Mouse (Mus musculus) testis, adult 2 months (tissue): ENCODE data around the gene Gm11011. TPM values are rescaled to one million over a fixed set of nuclear protein-coding genes. Genes with fewer than 3 reads are reported as not detected.
A peak's percentile ranks its signal among the peaks of the same experiment; 100 is the strongest.
"Not testable (repeated sequence)": the region's sequence is repeated elsewhere in the genome, so short reads cannot be mapped to it uniquely, and the experiment has no call there.

ENCODE experiments used
- H3K27ac ChIP-seq: fragments of 200-500 bp; 2 replicates; pipeline ENCODE4 v1.5.1; 2012; ENCODE audit warnings: low read depth, low read length; ENCODE audit not compliant: control insufficient read depth, insufficient read depth
- H3K27me3 ChIP-seq: fragments of 200-500 bp; 2 replicates; pipeline ENCODE4 v1.6.1; 2012; ENCODE audit warnings: mild to moderate bottlenecking, low read length, moderate library complexity; ENCODE audit not compliant: control insufficient read depth, insufficient read depth
- H3K36me3 ChIP-seq: fragments of 200-500 bp; 2 replicates; pipeline ENCODE4 v1.6.1; 2012; ENCODE audit warnings: mild to moderate bottlenecking, low read length; ENCODE audit not compliant: control insufficient read depth, insufficient read depth
- H3K4me1 ChIP-seq: fragments of 200-500 bp; 2 replicates; pipeline ENCODE4 v1.6.1; 2012; ENCODE audit warnings: low read length; ENCODE audit not compliant: control insufficient read depth, insufficient read depth
- H3K4me3 ChIP-seq: fragments of 200-500 bp; 2 replicates; pipeline ENCODE4 v1.5.1; 2012; ENCODE audit warnings: low read depth, mild to moderate bottlenecking, low read length, moderate library complexity, mixed read lengths; ENCODE audit not compliant: control insufficient read depth
- CTCF ChIP-seq: fragments of 200-500 bp; IDR thresholded peaks from 2 replicates; pipeline ENCODE4 v1.5.1; 2012; ENCODE audit warnings: low read depth, mild to moderate bottlenecking, inconsistent platforms, low read length, moderate library complexity; ENCODE audit not compliant: control insufficient read depth, insufficient read depth, insufficient replicate concordance
- POLR2A ChIP-seq: fragments of 200-500 bp; IDR thresholded peaks from 2 replicates; pipeline ENCODE4 v1.6.1; 2012; ENCODE audit warnings: low read depth, mild to moderate bottlenecking, inconsistent platforms, low read length, moderate library complexity; ENCODE audit not compliant: control insufficient read depth
- polyA plus RNA-seq: library from polyadenylated mRNA; depleted of rRNA; stranded (reverse); fragments of >200 nt; gene quantifications from 2 replicates; pipeline ENCODE4 v1.2.3, GENCODE M21; 2012; rRNA removed

Gene Gm11011
- not detected in 2 replicates for polyA plus RNA-seq

GRCm38 (mm10) chr2:169587645-169588044 is at the start of gene Gm11011:
Gm11011 (minus strand) TSS chr2:169587745.
- not testable (repeated sequence) for H3K27ac ChIP-seq, H3K27me3 ChIP-seq, H3K4me3 ChIP-seq, H3K4me1 ChIP-seq, H3K36me3 ChIP-seq

DNA sequence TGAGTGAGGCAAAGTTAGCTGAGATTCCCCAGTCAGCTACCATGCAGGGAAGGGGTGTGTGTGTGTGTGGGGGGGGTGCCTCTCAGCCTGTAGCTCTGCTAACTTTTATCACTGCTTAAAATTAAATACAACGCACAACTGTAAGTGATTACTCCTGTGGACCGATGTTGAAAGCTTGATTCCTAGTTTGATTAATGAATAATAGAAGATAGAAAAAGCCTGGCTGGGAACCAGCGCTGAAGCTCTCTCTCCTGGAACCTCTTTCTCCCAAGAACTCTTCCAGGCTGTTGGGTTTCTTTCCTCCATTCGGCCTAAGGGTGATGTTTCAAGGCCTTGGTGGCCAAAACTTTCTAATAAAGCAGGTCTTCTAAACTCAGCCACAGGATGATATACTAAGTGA is 48.9 kb upstream of the Gm11011 start:
- Histone ChIP-seq H3K4me1 (peaks cover 6% of the 10 kb centered on the region; the same call in 1 of the 2 replicates), H3K27ac (peak overlapping the region; percentile 78)

DNA sequence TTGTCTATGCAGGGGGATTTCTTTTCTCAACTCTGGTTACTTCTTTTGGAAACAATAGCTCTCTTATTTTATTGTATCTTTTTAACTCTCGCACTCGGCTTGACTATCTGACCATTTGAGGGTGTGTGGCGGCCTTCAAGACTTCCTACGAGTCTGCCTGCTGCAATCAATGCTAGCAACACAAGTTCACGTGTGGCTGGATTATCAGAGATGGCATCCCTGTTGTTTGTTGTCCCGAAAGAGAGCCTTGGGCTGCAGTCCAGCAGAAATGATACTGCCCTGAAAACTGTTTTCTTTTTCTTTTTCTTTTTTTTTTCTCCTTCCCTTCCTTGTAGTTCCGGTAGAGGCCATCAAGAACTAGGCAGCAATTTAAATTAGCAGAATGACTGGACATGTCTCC is 47.9 kb upstream of the Gm11011 start:
- Histone ChIP-seq H3K27ac (peak overlapping the region; percentile 91), H3K4me3 (no peak overlapping the region), H3K4me1 (peaks cover 4% of the 10 kb centered on the region; the same call in 1 of the 2 replicates), H3K27me3 (no peaks in the 10 kb centered on the region), H3K36me3 (no peaks in the 10 kb centered on the region)
- TF ChIP-seq CTCF (no peak), POLR2A (no peak)

More for the DNA sequence above, 48.9 kb upstream of the Gm11011 start:
- Histone ChIP-seq H3K4me3 (no peak overlapping the region), H3K36me3 (no peaks in the 10 kb centered on the region), H3K27me3 (no peaks in the 10 kb centered on the region)
- TF ChIP-seq CTCF (no peak), POLR2A (no peak)

DNA sequence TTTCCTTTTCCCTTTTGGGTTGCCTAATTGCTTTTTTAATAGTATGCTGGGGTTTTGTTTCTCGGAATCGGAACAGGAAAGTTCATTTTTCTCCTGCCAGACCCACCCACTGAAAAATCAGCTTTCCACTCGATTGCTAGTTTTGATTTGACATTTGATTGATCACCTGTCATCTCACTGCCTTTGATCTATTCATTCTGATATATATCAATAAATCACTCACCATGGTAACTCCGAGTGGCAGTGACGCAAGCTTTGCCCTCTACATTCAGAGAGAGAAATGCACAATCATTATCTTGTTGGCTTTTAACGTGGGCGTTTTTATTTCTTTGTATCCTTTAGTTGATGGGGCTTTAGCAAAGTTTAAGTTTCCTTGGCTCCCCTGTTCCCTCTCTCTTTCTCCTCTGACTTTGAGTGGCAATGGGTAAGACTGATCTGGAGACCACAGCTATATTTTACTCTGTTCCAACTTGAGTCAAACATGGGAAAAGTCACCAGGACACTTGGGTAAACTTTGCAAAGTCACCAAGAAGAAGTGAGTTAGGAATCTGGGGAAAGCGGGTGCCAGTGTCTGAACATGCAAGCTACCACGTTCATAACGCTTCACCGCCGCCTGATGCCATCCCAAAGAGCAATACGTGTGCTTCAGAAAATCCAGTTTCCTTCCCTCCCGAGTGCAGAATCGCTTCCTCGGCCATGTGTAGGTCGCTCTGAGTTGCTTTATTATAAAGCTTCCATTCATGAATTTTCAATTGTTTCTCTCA is 47.3 kb upstream of the Gm11011 start:
- no peak for TF ChIP-seq CTCF
- TF ChIP-seq POLR2A, result no peak
- H3K4me1 ChIP-seq, result peaks cover 4% of the 10 kb centered on the region; the same call in 1 of the 2 replicates
- H3K36me3 ChIP-seq, result no peaks in the 10 kb centered on the region
- peak overlapping the region; percentile 79 for H3K4me3 ChIP-seq
- no peaks in the 10 kb centered on the region for H3K27me3 ChIP-seq
- H3K27ac ChIP-seq, result peak overlapping the region; percentile 91

DNA sequence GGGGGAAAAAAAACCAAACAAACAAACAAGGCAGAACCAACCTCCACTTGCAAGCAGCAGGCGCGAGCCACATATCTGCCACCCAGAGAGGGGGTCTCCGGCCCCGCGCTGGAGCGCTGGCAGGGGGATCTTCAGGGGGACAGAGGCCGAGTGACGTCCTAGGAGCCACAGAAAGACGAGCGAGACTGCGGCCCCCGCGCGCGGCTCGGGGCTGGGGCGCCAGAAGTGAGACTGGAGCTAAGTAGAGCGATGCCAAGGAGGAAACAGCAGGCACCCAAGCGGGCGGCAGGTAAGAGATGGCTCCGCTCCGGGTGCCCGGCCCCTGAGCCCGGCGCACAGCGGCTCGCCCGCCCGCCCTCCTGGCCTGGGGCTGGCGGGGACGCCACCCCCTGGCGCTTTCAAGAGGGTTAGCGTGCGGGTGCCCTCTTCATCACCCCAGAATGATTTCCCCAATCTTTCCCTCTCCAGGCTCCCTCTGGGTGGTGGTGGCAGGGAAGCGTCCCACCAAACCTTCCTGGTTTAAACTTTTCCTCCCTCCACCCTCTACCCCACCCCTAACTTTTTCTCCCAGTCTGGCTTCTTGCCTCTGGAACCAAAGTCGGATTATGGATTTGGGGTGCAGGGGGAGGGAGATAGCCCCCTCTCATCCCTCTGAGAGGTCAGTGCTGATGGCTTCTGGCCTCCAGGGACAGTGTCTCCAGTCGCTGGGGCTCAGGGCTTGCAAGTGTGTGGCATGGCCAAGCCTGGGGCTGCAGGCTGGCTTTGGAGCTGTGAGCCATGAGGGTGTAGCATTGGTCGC is 46.1 kb upstream of the Gm11011 start:
- H3K4me3 ChIP-seq, result peak overlapping the region; percentile 79
- H3K4me1 ChIP-seq, result peaks cover 4% of the 10 kb centered on the region; the same call in 1 of the 2 replicates
- peak overlapping the region; percentile 91 for H3K27ac ChIP-seq
- no peaks in the 10 kb centered on the region for H3K27me3 ChIP-seq
- H3K36me3 ChIP-seq, result no peaks in the 10 kb centered on the region
- TF ChIP-seq CTCF (no peak), POLR2A (0 out of 2 replicates have a peak, but pooled peaks have one; percentile 6)

- Histone ChIP-seq H3K27me3 (no peaks in the 10 kb centered on the region), H3K4me3 (peak within 1 kb of the TSS; percentile 79), H3K36me3 (no peaks in the 10 kb centered on the region), H3K27ac (peak within 1 kb of the TSS; percentile 91), H3K4me1 (peaks cover 4% of the 10 kb centered on the region; the same call in 1 of the 2 replicates)
- TF ChIP-seq CTCF (no peak), POLR2A (peak; percentile 12; the same call in 1 of the 2 replicates)
Measured at GRCm38 (mm10) chr2:169632338-169633151, 45.0 kb upstream of the Gm11011 start, which contains the start of gene Tshz2. Tshz2 (plus strand) TSS chr2:169633013.
